Mouse (Mus musculus): ENCODE results near the gene Ercc1.
A peak's percentile ranks its signal among the peaks of the same experiment; 100 is the strongest.

Ercc1 gene

DNA sequence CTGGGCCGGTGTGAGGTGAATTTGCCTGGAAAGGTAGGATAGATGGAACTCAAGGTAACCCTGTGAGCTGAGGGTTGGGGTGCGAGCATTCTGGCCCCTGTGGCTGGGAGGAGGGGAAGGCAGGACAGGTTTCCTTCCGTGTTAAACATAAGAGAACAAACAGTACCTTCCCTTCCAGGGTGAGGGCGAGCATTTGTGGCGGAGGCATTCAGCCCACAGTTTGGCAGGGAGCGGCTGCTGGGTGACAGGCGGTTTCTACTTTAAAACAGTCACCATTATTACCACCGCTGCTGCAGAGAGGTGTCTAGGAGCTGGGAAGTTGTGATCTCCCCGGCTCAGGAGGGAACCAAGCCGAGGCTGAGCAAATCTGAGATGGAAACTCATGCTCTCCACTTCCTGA is 7.5 kb upstream of the Ercc1 start:
- no peak for DNase-seq (ENCODE audit: low read depth)

DNA sequence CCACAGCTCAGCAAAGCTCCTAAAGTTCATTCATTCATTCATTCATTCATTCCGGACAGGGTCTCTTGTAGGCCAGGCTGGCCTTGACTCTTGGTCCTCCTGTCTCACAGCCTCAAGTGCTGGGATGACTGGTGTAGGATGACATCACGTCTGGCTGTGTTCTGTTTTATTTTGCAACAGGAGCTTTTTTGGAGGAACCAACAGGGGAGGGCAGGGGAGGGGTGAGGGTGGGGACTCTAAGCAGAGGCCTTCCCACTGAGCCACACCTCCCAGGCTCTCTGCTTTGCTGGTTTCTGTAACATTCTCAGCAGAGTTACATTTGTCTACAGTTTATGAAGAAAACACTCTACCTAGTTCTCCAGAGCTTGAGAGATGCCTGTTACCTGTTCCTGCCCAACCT is 6.5 kb upstream of the Ercc1 start:
- DNase-seq (ENCODE audit: low read depth): no peak

DNA sequence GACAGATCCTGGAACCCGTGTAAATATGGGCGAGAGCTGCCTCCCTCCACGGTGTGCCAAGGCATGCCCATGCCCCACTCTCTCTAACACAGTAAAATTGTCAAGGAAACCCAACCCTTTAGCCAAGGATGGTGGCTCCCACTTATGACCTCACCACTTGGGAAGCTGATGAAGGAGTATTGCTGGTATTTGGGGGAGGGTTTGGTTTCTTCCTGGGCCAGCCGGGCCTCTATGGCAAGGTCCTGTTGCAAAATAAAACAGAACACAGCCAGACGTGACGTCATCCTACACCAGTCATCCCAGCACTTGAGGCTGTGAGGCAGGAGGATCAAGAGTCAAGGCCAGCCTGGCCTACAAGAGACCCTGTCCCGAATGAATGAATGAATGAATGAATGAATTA is 6.0 kb upstream of the Ercc1 start:
- no peak for DNase-seq (ENCODE audit: low read depth)

DNA sequence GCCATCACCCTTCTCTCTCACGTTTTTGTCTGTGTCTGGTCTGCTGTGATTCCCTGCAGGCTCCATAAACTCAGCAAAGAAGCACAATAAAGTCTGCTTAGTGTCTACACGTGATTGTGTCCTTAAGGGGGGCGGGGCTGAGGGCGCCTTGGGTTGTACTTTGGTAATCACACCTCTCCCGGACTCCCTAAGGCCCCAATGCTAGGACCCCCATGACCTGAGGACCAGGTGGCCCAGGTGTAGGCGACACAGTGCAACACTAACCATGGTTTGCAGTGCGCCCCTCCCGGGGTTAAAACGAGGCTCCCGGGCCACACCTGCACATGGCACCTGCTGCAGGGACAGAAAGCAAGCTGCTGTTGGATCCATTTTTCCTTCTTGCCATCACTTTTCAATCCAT is 3.3 kb upstream of the Ercc1 start:
- peak; percentile 18 for DNase-seq (ENCODE audit: low read depth)

DNA sequence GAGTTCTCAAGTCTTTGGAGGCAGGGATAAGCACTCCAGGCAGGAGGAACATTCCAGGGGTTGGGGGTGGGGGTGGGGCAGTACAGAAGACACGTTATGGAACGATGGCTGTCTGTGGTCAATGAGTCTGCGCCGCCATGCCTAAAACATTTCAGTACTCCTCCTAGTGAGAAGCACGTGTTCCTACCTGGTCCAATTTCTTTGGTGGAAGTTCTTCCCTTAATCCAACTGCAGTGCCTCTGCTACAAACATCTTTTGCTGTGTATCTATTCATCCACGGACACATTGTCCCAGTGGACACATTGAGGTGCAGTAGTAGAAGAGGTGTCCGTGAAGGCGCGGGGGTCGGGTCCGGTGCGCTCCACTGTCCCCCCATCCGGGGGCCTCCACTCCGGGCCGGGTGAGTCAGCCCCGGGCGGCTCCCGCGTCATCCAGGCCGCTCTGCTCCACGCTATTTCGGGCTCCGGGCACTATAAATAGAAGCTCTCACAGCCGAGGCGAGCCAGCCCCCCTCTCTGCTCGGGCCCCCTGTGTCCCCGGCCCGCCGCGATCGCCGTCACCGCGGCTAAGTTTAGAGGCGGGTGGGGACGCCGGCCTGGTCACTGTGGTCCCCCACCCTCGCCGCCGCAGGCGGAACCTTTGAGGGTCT is 2.7 kb upstream of the Ercc1 start:
- peak; percentile 31 for DNase-seq (ENCODE audit: low read depth)

DNA sequence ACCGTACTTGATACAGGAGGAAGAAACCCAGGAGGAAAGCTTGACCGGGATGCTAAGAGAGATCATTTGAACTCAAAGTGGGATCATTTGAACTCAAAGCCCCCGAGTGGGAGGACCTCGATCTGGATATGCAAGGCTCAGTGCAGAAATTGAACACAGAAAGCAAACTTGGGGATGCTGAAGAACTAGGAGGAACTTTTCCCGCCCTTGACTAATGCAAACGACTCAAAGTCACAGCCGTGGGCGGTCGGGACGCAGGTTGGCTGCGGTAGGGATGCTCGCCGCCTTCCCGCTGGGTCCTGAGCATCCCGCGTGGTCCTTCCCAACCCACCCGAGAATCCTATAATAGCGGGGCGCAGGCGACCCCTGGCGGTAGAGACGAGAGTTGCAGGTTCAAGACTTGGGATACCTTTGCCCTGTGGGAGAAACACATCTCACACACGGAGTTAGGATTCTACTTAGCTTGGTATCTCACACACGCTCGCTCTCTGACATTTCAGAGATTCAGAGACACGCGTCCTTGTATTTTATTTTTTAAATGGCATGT is 2.0 kb upstream of the Ercc1 start:
- DNase-seq (ENCODE audit: low read depth): peak; percentile 90

DNA sequence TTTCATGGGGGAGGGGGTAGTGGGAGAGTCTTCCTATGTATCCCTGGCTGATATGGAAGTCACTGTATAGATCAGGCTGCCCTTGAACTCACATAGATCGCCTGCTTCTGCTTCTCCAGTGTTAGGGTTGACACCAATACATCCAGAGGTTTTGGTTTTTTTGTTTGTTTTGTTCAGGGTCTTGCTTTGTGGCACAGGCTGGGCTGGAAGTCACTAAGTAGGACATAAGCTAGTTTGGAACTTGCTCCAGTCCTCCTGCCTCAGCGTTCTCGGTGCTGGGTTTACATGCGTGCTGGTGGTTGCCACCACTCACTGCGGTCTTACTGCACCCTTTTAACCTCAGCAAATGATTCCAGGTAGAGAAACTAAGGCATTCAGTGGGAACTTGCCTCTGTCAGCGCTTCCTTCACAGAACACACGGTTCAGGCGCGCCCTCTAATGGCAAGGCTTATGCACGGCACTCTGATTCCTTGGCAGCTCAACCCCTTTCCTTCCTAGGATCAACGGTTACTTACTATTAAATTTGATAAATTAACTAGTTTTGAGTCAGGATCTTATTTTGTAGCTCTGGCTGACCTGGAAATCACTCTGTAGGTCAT is 1.3 kb upstream of the Ercc1 start:
- DNase-seq (ENCODE audit: low read depth): peak; percentile 93

DNA sequence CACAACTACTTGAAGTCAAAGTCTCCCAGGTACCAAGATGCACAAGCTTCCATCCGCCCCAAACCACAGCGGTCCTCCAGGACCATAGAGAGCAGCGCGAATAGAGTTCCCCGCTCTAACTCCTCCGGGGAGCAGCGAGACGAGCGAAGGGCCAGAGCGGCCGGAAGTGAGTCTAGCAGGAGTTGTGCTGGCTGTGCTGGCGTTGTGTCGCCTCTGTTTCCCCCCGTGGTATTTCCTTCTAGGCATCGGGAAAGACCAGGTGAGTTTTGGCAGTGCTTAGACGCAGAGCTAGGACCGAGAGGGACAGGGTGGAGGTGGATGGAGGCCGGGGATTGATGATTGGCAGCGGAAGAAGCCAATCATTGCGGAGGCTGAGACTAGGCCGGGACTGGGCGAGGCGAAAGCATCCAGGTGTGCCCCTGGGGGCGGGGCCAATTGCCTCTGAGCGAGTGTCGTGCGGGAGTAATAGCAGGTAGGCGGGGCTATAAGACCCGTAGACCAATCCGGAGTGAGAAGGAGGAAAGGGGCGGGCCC is 427 bp downstream of the Ercc1 start:
- DNase-seq (ENCODE audit: low read depth): peak; percentile 100

DNA sequence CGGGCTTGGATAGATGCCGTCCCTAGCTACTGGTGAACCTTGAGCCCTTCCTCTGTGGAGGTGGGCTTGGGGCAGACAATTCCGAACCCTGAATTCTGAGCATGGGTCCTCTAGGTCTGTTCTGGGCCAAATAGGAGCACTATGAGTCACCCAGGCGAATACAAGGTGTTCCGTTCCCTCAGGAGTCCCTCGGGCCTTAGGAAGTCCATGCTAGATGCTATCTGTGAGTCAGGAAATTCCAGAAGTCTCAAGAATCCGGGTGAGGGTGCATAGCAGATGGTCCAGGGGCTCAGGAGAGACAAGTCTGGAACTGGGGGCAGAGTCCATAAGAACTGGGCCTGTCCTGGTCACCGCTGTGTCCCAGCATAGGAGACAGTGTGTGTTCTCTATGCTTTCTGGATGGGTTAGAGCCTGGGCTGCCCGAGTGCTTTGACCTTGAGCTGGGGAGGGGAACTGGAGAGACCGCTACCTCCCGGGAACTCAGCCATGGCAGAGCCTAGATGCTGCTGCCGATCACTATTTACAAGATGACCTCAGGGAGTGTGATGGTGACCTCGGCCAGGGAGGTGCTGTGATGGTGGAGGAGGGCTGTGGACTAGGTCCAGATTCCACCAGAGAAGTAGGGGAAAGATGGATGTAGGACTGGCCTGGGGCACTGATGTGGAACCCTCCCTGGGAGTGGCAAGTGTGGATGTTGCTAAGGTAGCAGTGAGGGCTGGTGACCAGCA is 4.8 kb downstream of the Ercc1 start:
- no peak for DNase-seq (ENCODE audit: low read depth)

DNA sequence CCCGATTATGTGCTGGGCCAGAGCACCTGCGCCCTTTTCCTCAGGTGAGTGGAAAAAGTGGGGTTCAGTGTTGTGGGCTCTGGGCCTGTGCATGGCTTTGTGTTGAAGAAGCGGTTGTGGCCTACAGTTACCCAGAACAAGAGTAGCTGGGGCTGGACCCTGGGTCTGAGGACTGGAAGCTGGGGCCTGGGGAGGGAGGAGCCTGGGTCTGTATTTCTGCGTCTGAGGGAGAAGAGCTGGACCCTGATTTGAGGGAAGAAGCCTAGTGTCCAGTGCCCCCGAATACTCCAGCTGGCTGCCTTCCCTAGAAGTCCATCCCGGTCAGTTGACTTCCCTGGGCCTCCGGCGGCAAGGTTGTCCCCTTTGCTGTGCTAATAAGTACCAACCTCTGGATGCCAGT is 5.6 kb downstream of the Ercc1 start:
- DNase-seq (ENCODE audit: low read depth): no peak

DNA sequence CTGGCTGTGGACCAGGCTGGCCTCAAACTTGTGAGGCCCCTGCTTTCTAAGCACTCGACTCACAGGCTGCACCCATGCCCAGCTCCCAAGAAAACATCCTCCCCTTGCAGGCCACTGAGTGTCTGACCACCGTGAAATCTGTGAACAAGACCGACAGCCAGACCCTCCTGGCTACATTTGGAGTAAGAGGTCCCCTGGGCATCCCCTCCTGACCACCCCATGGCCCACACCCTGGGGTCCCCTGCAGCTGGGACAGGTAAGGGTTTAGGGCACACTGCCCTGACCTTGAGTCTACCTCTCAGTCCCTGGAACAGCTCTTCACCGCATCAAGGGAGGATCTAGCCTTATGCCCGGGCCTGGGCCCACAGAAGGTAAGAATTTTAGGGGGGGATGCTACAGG is 10.4 kb downstream of the Ercc1 start:
- DNase-seq (ENCODE audit: low read depth): no peak

DNA sequence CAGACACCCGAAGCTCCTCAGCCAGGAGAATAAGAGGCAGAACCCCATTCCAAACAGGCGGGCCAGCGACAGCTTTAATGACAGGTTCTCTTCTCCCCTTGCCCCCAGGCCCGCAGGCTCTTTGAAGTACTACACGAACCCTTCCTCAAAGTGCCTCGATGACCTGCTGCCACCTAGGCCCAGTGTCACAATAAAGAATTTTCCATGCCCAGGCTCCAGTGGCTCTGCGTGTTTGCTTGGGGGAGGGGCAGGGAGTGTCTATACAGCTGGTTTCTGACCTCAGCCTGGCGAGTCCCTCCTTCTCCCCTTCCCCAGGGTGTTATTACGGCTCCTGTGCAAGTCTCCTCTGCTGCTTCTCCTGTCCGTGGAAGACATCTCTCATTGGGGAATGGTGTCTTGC is 11.7 kb downstream of the Ercc1 start:
- DNase-seq (ENCODE audit: low read depth): no peak

DNA sequence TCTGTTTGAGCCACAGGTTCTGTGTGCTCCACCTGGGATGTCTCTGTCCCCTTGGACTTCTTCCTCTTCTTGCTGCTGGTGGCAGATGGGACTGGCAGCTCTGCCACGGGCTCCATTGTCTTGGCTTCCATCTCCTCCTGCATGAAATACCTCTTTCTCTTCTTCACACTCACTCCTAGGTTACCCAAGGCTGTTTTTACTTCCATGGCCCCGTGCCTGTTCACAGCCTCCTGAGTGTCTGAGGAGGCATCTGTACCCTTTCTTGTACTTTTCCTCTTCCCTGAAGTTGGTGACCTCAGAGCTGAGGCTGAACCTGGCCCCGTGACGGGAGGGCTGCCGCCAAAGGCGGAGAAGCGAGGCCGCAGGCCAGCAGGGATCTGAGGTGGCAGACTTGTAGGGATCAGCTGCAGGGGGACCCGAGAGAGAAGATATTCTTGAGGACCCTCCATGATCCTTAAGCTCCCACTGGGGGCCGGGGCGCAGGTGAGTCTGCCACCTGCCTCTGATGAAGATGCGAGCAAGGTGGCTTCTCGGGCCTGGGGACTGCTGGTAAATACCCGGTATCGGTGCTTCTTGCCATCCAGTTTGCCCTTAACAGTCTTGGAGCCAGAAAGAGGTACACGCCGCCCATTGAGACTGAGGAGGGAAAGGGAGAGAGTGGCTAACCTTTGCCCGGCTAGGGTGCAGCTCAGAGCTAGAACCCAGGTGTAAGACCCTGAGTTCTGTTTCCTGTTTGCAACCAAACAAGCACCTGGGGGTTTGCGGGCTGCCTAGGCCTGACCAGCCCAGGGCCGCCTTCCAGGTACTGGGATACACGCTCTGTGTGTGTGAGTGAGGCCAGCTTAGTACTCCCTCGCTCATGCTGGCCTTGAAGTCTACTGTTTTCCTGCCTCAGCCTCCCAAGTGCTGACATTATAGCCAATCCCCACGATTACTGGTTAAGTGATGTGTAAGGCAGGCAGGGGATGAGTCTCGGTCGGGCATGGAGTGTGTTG is 13.1 kb downstream of the Ercc1 start:
- no peak for DNase-seq (ENCODE audit: low read depth)

DNA sequence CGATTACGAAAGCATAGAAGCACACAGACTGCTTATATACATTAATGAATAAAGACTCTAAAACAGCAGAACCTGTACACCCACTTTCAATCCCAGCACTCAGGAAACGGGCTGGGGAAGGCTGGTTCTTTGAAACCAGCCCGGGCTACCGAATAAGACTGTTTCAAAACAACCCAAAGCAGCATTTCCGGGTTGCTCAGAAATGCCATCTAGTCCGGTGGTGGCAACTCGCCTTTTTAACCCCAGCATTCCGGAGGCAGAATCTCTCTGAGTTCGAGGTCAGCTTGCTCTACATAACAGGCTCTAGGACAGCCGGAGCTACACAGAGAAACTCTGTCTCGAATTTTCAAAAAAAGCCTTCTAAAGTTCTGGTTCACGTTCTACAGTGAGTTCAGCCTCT is 14.1 kb downstream of the Ercc1 start:
- DNase-seq (ENCODE audit: low read depth): peak; percentile 55

DNA sequence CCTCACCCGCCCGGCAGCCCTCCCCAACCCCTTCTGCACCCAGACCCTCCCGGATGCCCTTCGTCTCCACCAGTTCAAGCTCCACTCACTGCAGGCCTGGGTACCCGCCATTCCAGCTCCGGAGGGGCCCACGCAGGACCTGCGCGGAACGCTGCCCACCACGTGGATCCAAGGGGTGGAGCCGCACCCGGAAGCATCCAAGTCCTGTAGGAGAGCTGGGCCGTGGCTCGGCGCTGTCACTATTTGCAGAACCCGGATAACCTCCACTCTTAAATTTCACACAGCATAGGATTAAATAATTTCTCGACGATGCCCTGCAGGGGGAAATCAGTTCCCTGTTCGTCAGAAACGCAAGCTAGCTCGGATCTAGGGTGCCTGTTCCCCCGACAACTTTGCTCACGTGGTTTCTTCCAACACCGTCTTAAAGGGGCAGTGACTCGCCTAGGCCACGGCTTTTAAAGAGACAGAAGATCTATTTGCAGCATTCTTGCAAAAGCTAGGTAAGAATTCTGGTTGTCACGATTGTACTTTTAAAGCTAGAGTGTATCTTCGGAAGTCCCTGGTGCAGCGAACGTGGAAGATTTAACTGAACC is 14.8 kb downstream of the Ercc1 start, which contains the start of the genes Cd3eap and Ppp1r13l:
Cd3eap (minus strand) TSS at position 185 of the 593 bp plus-strand sequence.
Ppp1r13l (plus strand) TSS at position 451 of the 593 bp plus-strand sequence.
- DNase-seq (ENCODE audit: low read depth): peak; percentile 95

DNA sequence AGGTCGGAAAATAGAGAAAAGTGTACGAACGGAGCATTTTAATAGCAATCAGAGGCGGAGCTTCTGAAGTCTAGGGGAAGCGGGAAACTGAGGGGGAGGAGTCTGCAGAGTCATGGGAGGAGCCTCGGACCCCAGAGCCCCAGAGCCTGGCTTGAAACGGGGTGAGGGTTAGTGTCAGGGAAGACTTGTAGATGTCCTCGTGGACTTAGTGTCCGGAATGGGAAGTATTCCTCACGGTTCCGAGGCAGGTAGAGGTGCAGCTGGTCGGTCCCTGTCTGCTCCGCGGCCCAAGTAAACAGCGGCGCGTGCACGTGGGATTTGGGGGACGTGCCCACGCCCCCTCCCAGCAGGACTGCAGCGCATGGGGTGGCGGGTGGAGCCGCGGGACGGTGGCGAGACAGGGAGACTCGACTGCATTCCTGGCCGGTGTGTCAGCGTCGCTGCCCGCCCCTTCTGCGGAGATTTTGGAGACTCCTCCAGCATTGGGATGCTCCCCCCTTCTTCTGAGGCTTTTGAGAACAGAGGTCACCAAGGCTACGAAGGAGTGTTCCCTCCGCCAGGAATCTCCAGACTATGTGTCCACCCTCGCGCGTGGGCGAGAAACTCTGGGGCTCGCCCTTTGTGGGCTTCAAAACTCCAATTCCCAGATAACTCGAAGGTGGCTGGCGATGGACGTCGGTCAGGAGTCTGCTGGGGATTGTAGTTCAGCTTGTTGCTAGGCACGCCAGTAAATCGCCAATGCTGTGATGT is 15.5 kb downstream of the Ercc1 start:
- DNase-seq (ENCODE audit: low read depth): peak; percentile 49

DNA sequence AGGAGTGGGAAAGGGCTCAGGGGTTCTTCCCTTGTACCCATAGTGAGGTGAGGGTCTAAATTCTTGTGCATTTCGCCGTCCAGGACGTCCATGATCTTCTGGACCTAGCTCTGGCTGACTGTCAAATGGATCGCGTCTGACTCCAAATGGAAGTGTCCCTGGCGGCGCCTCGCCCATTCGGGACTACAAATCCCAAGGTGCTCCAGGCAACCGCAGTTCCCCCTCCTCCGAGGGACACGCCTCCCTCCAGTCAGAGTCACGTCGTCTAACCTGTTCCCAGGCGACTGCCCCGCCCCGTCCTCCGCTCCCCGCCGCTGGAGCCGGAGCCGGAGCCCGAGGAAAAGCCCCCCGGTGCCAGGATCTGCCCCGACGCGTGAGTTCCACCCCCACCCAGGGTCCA is 16.4 kb downstream of the Ercc1 start:
- DNase-seq (ENCODE audit: low read depth): peak; percentile 80

DNA sequence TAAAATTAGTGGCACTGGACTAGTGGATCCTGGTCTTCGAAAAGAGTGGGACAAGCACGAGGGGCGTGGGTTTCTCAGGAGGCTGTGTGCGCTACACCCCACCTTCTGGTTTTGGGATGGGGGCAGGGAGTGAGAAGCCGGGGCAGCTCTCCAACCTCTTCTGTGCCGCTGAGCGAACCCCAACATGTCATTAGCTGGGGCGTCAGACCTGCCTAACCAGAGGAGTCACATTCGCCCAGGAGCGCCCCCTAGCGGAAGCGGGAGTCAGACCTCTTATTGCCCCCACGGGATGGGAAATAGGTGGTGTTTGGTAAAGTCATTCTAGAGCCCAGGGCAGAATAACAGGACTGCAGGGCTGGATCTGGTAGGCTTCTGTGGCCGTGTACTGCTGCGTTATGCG is 17.1 kb downstream of the Ercc1 start:
- DNase-seq (ENCODE audit: low read depth): peak; percentile 94

DNA sequence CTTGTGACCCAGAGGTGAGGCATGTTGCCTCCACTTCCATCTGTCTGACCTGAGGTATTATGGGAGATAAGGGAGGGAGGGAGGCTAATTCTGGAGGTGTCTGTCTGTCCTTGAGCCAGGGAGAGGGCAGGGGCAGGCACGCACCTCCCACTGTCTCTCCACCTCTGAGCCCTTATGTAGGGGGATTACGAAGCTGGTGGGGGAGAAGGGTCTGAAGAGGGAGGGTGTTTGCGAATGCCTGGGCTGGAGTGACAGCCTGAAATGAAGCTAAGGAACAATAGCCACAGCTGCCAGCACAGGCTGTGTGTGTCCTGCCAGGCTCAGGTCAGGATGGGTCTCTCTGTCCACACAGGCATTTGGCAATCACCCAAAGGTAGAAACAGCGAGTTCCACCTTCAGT is 17.7 kb downstream of the Ercc1 start:
- DNase-seq (ENCODE audit: low read depth): no peak

DNA sequence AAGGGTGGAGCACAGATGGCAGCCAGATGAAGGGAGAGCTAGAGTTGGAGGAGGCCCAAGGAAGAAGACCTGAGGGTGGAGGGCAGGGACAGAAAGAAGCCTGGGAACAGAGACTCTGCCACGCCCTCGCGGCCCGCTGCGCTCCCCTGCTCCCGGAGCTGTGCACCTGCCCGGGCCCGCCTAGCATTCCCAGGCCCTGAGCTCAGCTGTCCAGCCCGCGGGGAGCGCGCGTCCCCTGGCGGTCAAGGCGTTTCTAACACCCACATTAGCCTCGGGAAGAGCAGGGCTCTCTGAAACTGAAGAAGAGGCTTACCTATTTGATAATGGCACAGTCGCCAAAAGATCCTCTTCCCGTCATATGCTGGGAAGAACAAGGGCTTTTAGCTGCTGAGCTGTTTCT is 19.3 kb downstream of the Ercc1 start:
- DNase-seq (ENCODE audit: low read depth): peak; percentile 76

All from induced T-regulatory cell, adult 2 months (primary cell).